Mouse (Mus musculus): ENCODE results near the gene Krt10.
A peak's percentile ranks its signal among the peaks of the same experiment; 100 is the strongest.

Gene Krt10

DNA sequence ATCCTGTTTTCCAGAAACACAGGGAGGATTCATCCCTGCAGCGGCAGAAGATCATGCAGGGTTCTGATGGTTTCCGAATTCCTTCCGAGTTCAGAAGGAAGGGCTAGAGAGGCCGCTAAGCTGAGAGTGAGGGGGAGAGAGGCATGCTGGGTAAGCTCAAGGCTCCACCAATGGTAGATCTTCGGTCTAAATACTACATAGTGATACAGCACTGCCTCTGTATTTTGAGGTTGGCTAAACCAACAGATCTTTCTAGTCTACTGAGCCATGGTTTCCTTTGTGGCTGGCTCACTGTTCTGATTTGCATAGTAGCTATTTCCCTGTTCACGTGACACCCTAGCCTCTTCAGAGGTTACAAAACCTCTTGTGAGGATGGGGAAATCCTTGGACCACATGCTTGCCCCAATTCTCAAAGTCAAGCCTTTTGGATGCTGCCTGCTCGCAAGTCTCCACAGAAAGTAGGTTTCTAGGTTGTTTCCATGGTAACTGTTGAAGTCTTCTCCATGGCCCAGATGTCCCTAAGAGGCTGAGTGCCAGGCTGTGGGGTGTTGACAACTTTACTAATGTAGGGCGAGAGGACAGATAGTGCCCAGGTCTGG, 19.2 kb downstream of the Krt10 start:
- peak; percentile 61 to 69 for DNase-seq

DNA sequence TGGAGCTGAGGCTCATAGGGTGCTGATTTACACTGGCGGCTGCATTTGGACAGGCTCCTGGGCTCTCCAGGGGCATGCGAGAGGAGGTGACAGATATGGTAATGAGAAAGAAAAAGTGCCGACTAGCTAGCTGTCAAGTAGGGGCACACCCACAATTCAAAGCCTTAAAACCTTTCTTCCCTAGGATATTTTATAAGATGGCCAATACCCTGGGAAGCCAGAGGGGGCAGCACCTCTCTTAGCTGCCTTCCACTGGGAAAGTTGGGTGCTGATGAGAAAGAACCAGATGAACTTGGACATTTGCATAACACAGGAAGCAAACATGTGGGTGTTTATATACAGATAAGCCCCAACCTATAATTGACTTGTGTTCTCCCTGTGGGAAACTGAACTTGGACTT, 19.9 kb downstream of the Krt10 start:
- peak in 1 of 2 experiments; percentile 57 for DNase-seq

- peak in 1 of 2 experiments; percentile 68 for DNase-seq
Measured at GRCm38 (mm10) chr11:99366791-99367190, 22.4 kb downstream of the Krt10 start.

DNA sequence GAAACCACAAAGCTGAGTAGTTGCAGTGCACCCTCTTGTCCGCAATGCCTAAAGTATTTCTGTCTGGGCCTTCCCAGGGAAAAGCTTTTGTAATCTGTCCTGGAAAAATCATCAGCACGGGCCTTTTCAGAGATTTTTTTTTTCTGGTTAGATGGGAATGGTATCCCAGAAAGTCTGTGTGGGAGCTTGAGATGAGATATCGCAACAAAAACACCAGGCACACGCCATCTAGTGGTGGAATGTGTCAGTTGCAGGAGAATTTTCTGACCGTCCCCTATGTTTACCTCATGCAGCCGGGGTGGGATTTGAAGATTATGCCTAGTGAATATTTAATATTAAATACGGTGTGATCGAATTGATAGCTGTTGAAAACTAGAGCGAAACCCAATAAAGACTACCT, 24.8 kb downstream of the Krt10 start:
- DNase-seq = peak; percentile 61 to 62

DNA sequence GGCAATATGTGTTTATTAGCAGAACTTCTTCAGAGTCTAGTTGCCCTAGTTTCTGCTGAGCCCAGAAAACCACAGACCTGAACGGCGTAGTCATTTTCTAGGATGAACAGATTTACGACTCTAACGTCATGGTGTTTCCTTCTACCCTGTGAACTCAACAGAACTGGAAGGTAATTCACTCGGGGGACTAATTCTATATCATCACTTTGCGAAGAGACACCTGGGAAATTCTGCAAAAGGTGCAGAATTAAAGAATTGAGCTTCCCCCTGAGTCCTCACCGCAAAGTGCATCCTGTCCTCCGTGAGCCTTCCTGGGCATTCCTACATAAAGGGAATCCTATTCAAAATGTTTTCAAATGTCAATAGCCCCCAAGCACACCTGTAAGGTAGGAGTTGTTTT, 27.7 kb downstream of the Krt10 start:
- DNase-seq = no peak

- no peak for DNase-seq
Measured at GRCm38 (mm10) chr11:99351004-99351403, 38.2 kb downstream of the Krt10 start, which contains the start of gene Krt27. Gene Krt27 (minus strand): TSS chr11:99351104.

GRCm38 (mm10) chr11:99339299-99339847, 49.8 kb downstream of the Krt10 start:
- DNase-seq = no peak

DNA sequence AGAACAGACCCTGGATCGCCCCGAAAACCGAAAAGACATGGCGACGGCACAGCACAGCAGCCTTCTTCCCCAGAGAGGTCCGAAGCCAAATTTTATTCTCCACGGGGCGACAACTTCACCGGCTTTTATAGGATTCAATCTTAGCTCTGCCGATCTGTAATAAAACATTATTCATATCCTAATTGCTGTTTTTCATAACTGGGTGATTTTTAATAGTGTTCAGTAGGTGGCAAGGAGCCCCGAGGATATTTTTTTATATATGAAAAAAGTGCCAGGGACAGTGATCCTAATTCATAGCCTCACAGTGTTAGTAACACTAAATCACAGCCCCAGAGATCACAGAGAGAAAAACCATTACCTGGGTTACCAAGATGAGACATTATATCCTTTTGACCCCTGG, 51.3 kb downstream of the Krt10 start, which contains the start of gene Krt26:
Gene Krt26, minus strand, starts transcription at position 101 of the 400 bp plus-strand sequence.
- DNase-seq = no peak

All from cerebellum, postnatal 14 days (tissue).